ENCODE assay signal across 14 mouse cellular contexts in genomic region chr10:44862360-44862674, GRCm38 (mm10).
A peak's percentile ranks its signal among the peaks of the same experiment; 100 is the strongest.
DNase-seq lines count a peak whose midpoint lies in the region; ATAC-seq and TF ChIP-seq lines count a peak whose summit lies in the region.
"Had no signal": no experiment of that assay in that cellular context is flagged by ENCODE, and none has a peak within 500 bp of the region (broad histone marks: within the 10 kb centered on the region; RNA-seq: fewer than 3 reads in every experiment).

No protein-coding gene starts in this region.

- H3K27me3 ChIP-seq in lung, embryonic 15.5 days: no peaks in the 10 kb centered on the region
- no peaks in the 10 kb centered on the region for H3K27me3 ChIP-seq in kidney, embryonic 15.5 days
- H3K27me3 ChIP-seq in myocyte (ENCODE audit: control insufficient read depth, insufficient read depth, insufficient read length): no peaks in the 10 kb centered on the region
- no peaks in the 10 kb centered on the region for H3K27me3 ChIP-seq in forebrain, embryonic 13.5 days
- H3K27me3 ChIP-seq: forebrain, embryonic 12.5 days had no signal

- TF ChIP-seq POLR2A in myocyte (IDR thresholded peaks at IDR 0.05; ENCODE audit: insufficient read length, low read depth): no peak

- no peaks in the 10 kb centered on the region for H3K9me3 ChIP-seq in lung, embryonic 15.5 days
- no peaks in the 10 kb centered on the region for H3K9me3 ChIP-seq in kidney, embryonic 15.5 days (replicated peaks)
- no peaks in the 10 kb centered on the region for H3K9me3 ChIP-seq in forebrain, embryonic 13.5 days (replicated peaks)
- H3K9me3 ChIP-seq: forebrain, embryonic 12.5 days; midbrain, embryonic 10.5 days had no signal

- WGBS in lung, embryonic 15.5 days: 57% methylated on average over 8 of the region's 8 CpGs
- WGBS in kidney, embryonic 15.5 days: 21% methylated on average over 8 of the region's 8 CpGs
- WGBS in forebrain, embryonic 13.5 days: 81% methylated on average over 8 of the region's 8 CpGs

- H3K9ac ChIP-seq in lung, embryonic 15.5 days: no peak overlapping the region
- no peak overlapping the region for H3K9ac ChIP-seq in kidney, embryonic 15.5 days
- no peak overlapping the region for H3K9ac ChIP-seq in forebrain, embryonic 13.5 days
- H3K9ac ChIP-seq: forebrain, embryonic 12.5 days had no signal

- ATAC-seq in lung, embryonic 15.5 days (ENCODE audit: borderline replicate concordance, extremely low read depth, low FRiP score, low TSS enrichment): no peak
- ATAC-seq in kidney, embryonic 15.5 days (replicated peaks; ENCODE audit: low FRiP score): no peak; the same call in 1 of the 2 replicates
- no peak for ATAC-seq in forebrain, embryonic 13.5 days
- ATAC-seq: hindbrain, postnatal 0 days had no signal

- peak; percentile 57 to 61 for DNase-seq in cerebellum, postnatal 14 days
- no peak for DNase-seq in cerebellum, adult 9-10 months
- no peak for DNase-seq in lung, postnatal 4 days
- no peak for DNase-seq in adrenal gland, adult 8-10 months
- DNase-seq: cerebellum, adult 9-11 months; right cerebral cortex, postnatal 14 days; thymus, postnatal 25 days had no signal

- H3K4me2 ChIP-seq in lung, embryonic 15.5 days: no peak overlapping the region
- no peak overlapping the region for H3K4me2 ChIP-seq in kidney, embryonic 15.5 days
- peak overlapping the region; percentile 14 for H3K4me2 ChIP-seq in myocyte (ENCODE audit: low read depth)
- no peak overlapping the region for H3K4me2 ChIP-seq in forebrain, embryonic 13.5 days
- H3K4me2 ChIP-seq: forebrain, embryonic 12.5 days had no signal

- H3K79me2 ChIP-seq in myocyte (ENCODE audit: control insufficient read depth, insufficient read depth): no peaks in the 10 kb centered on the region

- H3K36me3 ChIP-seq in lung, embryonic 15.5 days: no peaks in the 10 kb centered on the region
- H3K36me3 ChIP-seq in kidney, embryonic 15.5 days: no peaks in the 10 kb centered on the region
- H3K36me3 ChIP-seq in myocyte (ENCODE audit: control insufficient read depth, insufficient read depth): no peaks in the 10 kb centered on the region
- no peaks in the 10 kb centered on the region for H3K36me3 ChIP-seq in forebrain, embryonic 13.5 days (ENCODE audit: poor library complexity, severe bottlenecking)
- H3K36me3 ChIP-seq: forebrain, embryonic 12.5 days; midbrain, embryonic 10.5 days had no signal

- no peak overlapping the region for H3ac ChIP-seq in myocyte (ENCODE audit: control insufficient read depth, insufficient read length)

- H3K4me3 ChIP-seq in lung, embryonic 15.5 days: no peak overlapping the region
- no peak overlapping the region for H3K4me3 ChIP-seq in kidney, embryonic 15.5 days (replicated peaks)
- H3K4me3 ChIP-seq in myocyte: no peak overlapping the region
- H3K4me3 ChIP-seq in forebrain, embryonic 13.5 days: no peak overlapping the region
- H3K4me3 ChIP-seq: forebrain, embryonic 12.5 days; midbrain, embryonic 10.5 days had no signal

- peaks cover 9% of the 10 kb centered on the region for H3K4me1 ChIP-seq in lung, embryonic 15.5 days
- H3K4me1 ChIP-seq in kidney, embryonic 15.5 days: peaks cover 18% of the 10 kb centered on the region; the same call in 1 of the 2 replicates
- H3K4me1 ChIP-seq in forebrain, embryonic 13.5 days: no peaks in the 10 kb centered on the region

- peak overlapping the region; percentile 57 for H3K27ac ChIP-seq in lung, embryonic 15.5 days
- peak overlapping the region; percentile 73 for H3K27ac ChIP-seq in kidney, embryonic 15.5 days
- H3K27ac ChIP-seq in forebrain, embryonic 13.5 days: no peak overlapping the region
- H3K27ac ChIP-seq: forebrain, embryonic 12.5 days; hindbrain, postnatal 0 days; midbrain, embryonic 10.5 days had no signal

TF ChIP-seq in myocyte, 11 proteins besides CTCF, POLR2A, EP300 and RAD21:
- TF ChIP-seq USF1 (IDR thresholded peaks at IDR 0.05; ENCODE audit: low read depth): no peak
- no peak for TF ChIP-seq POLR2AphosphoS2 (IDR thresholded peaks at IDR 0.05; ENCODE audit: insufficient read length, low read depth)
- peak; percentile 39 for TF ChIP-seq SRF (IDR thresholded peaks at IDR 0.05; ENCODE audit: control insufficient read depth, insufficient read length, low read depth)
- peak in 1 of 3 experiments; percentile 17 for TF ChIP-seq MYOG (IDR thresholded peaks at IDR 0.05; ENCODE audit: control insufficient read depth in 1 of 3, insufficient read depth in 1 of 3, insufficient read length in 2 of 3, low read depth in 2 of 3)
- TF ChIP-seq MYOD1 (IDR thresholded peaks at IDR 0.05; ENCODE audit: control insufficient read depth in 1 of 3, insufficient read length in 2 of 3, low read depth in 2 of 3): no peak
TF ChIP-seq in myocyte: peak in this region for 2.

Comparison
In these comparisons a context has a peak if more than half of its experiments do, and no peak if none do; other contexts are left out.
1. DNase-seq: peak in cerebellum, postnatal 14 days (2 of 2); none in cerebellum, adult 9-10 months (single experiment), lung, postnatal 4 days (0 of 2) and adrenal gland, adult 8-10 months (single experiment).